Mouse (Mus musculus) granulocyte monocyte progenitor cell, adult 5-6 weeks (primary cell): ENCODE measurements at regions not wholly inside any gene's neighbourhood (a gene's known extent, or its start where the extent isn't known, plus 50 kb on each side); places are given as distances from the start of the nearest gene placed in this dataset.
A peak's percentile ranks its signal among the peaks of the same experiment; 100 is the strongest.

ENCODE experiments used
- ATAC-seq: replicated peaks from 2 replicates; pipeline ENCODE4 v1.8.0; 2016; ENCODE audit warnings: mild to moderate bottlenecking, moderate TSS enrichment, inconsistent platforms; ENCODE audit not compliant: poor library complexity, severe bottlenecking

- ATAC-seq, result no peak
These were observed 365.6 kb downstream of the Xylt1 start for GRCm38 (mm10) chr7:117746393-117746792.

- ATAC-seq, result peak; percentile 35
These were observed 358.9 kb downstream of the Xylt1 start for GRCm38 (mm10) chr7:117739706-117740105.

GRCm38 (mm10) chr7:117735699-117736020 lies 354.9 kb downstream of the Xylt1 start:
- no peak for ATAC-seq

- no peak for ATAC-seq
These were observed 354.4 kb downstream of the Xylt1 start for GRCm38 (mm10) chr7:117734994-117735698.

- ATAC-seq, result no peak
These were observed 348.3 kb downstream of the Xylt1 start for GRCm38 (mm10) chr7:117729067-117729466.
